Mouse (Mus musculus) cerebellum, adult 2 months (tissue): ENCODE measurements around the gene Gemin5. TPM values are rescaled to one million over a fixed set of nuclear protein-coding genes. Genes with fewer than 3 reads are reported as not detected.
A peak's percentile ranks its signal among the peaks of the same experiment; 100 is the strongest.
"Not testable (repeated sequence)": the region's sequence is repeated elsewhere in the genome, so short reads cannot be mapped to it uniquely, and the experiment has no call there.

ENCODE experiments used
- DNase-seq, 2 experiments: peaks; one replicate each; pipeline ENCODE4 v3.0.0; 2021
- H3K27ac ChIP-seq: fragments of 200-500 bp; 2 replicates; pipeline ENCODE4 v1.5.1; 2012; ENCODE audit warnings: low read length, control low read depth, inconsistent platforms; ENCODE audit not compliant: insufficient read depth
- H3K27me3 ChIP-seq: fragments of 200-500 bp; 2 replicates; pipeline ENCODE4 v1.6.1; 2012; ENCODE audit warnings: inconsistent platforms, mild to moderate bottlenecking, low read length, moderate library complexity; ENCODE audit not compliant: control insufficient read depth, insufficient read depth
- H3K4me1 ChIP-seq: fragments of 200-500 bp; 2 replicates; pipeline ENCODE4 v1.6.1; 2011; ENCODE audit warnings: low read length; ENCODE audit not compliant: control insufficient read depth, insufficient read depth
- H3K4me3 ChIP-seq: fragments of 200-500 bp; replicated peaks from 2 replicates; pipeline ENCODE3; 2011; ENCODE audit warnings: mild to moderate bottlenecking, low read depth, low read length, control low read depth; ENCODE audit not compliant: insufficient read depth
- CTCF ChIP-seq: fragments of 200-500 bp; IDR thresholded peaks from 2 replicates; pipeline ENCODE4 v1.5.1; 2011; ENCODE audit warnings: low read depth, mild to moderate bottlenecking, control low read depth, low read length, moderate library complexity, borderline replicate concordance; ENCODE audit not compliant: insufficient read depth
- POLR2A ChIP-seq: fragments of 200-500 bp; IDR thresholded peaks from 2 replicates; pipeline ENCODE4 v1.6.1; 2011; ENCODE audit warnings: low read length, control low read depth, borderline replicate concordance; ENCODE audit not compliant: insufficient read depth
- WGBS: fragments of 180-500 bp; shearing (Covaris S2); methylation state at CpG from one replicate; pipeline ENCODE4 v1.1.7; 2018; 5-methylcytosine and 5-hydroxymethylcytosine counted together
- polyA plus RNA-seq: library from polyadenylated mRNA; depleted of rRNA; stranded (reverse); fragments of >200 nt; gene quantifications from 2 replicates; pipeline ENCODE4 v1.2.3, GENCODE M21; 2012; rRNA removed

The Gemin5 gene
- polyA plus RNA-seq = 8.7 and 9.1 TPM in 2 replicates

GRCm38 (mm10) chr11:58168167-58168915 lies at the start of gene Gemin5:
Gemin5 (minus strand) TSS chr11:58168539.
- DNase-seq = peak; percentile 87 to 89
- H3K4me3 ChIP-seq = peak within 1 kb of the TSS; percentile 59
- under 1% methylated on average over 71 of the region's 71 CpGs for whole genome bisulfite sequencing
- H3K27ac ChIP-seq = no peak within 1 kb of the TSS
- TF ChIP-seq CTCF (no peak), POLR2A (peak; percentile 54; the same call in 1 of the 2 replicates)
- H3K4me1 ChIP-seq = no peaks in the 10 kb centered on the region; the same call in 1 of the 2 replicates
- no peaks in the 10 kb centered on the region for H3K27me3 ChIP-seq

- 72% methylated on average over 6 of the region's 6 CpGs for WGBS
- DNase-seq = no peak
- Histone ChIP-seq H3K4me3 (no peak overlapping the region), H3K27me3 (no peaks in the 10 kb centered on the region), H3K27ac (no peak overlapping the region), H3K4me1 (no peaks in the 10 kb centered on the region)
- TF ChIP-seq POLR2A = no peak
- no peak for TF ChIP-seq CTCF
Measured at GRCm38 (mm10) chr11:58216823-58217222, 48.5 kb upstream of the Gemin5 start.

- no peak overlapping the region for H3K4me3 ChIP-seq
- TF ChIP-seq POLR2A = no peak
- TF ChIP-seq CTCF = no peak
- no peak overlapping the region for H3K27ac ChIP-seq
- DNase-seq = no peak
- no peaks in the 10 kb centered on the region for H3K27me3 ChIP-seq
- no peaks in the 10 kb centered on the region for H3K4me1 ChIP-seq
- WGBS = 79% methylated on average over 5 of the region's 5 CpGs
Measured at GRCm38 (mm10) chr11:58215814-58216213, 47.5 kb upstream of the Gemin5 start.

- not testable (repeated sequence) for DNase-seq, H3K4me3 ChIP-seq, H3K4me1 ChIP-seq, H3K27me3 ChIP-seq, H3K27ac ChIP-seq
- 45% methylated on average over 2 of the region's 3 CpGs for WGBS
Measured at GRCm38 (mm10) chr11:58215049-58215430, 46.7 kb upstream of the Gemin5 start.

- Histone ChIP-seq H3K4me1 (no peaks in the 10 kb centered on the region), H3K27me3 (no peaks in the 10 kb centered on the region), H3K27ac (no peak overlapping the region), H3K4me3 (peak overlapping the region; percentile 47)
- 40% methylated on average over 17 of the region's 17 CpGs for WGBS
- peak; percentile 18 to 20 for DNase-seq
- TF ChIP-seq POLR2A = no peak
- TF ChIP-seq CTCF = no peak
Measured at GRCm38 (mm10) chr11:58214391-58215048, 46.2 kb upstream of the Gemin5 start.

GRCm38 (mm10) chr11:58213673-58214342 lies 45.5 kb upstream of the Gemin5 start:
- no peak for DNase-seq
- 86% methylated on average over 7 of the region's 7 CpGs for WGBS
- H3K27ac ChIP-seq = no peak overlapping the region
- no peak overlapping the region for H3K4me3 ChIP-seq
- H3K4me1 ChIP-seq = no peaks in the 10 kb centered on the region
- TF ChIP-seq POLR2A (no peak), CTCF (no peak)
- H3K27me3 ChIP-seq = no peaks in the 10 kb centered on the region

- Histone ChIP-seq H3K4me3 (no peak overlapping the region), H3K4me1 (no peaks in the 10 kb centered on the region), H3K27me3 (no peaks in the 10 kb centered on the region), H3K27ac (no peak overlapping the region)
- TF ChIP-seq POLR2A = no peak
- TF ChIP-seq CTCF = no peak
- DNase-seq = no peak
- 25% methylated on average over 2 of the region's 2 CpGs for WGBS
Measured at GRCm38 (mm10) chr11:58211682-58212067, 43.3 kb upstream of the Gemin5 start.

- whole genome bisulfite sequencing = 29% methylated on average over 9 of the region's 9 CpGs
- no peak overlapping the region for H3K4me3 ChIP-seq
- DNase-seq = no peak
- H3K27me3 ChIP-seq = no peaks in the 10 kb centered on the region
- no peak overlapping the region for H3K27ac ChIP-seq
- H3K4me1 ChIP-seq = no peaks in the 10 kb centered on the region
- TF ChIP-seq CTCF (no peak), POLR2A (no peak)
Measured at GRCm38 (mm10) chr11:58211062-58211681, 42.8 kb upstream of the Gemin5 start.
